Mouse (Mus musculus) neural tube, embryonic 15.5 days (tissue): ENCODE results near the gene Itpr2. TPM values are rescaled to one million over a fixed set of nuclear protein-coding genes. Genes with fewer than 3 reads are reported as not detected.

Experiments
- ATAC-seq: fragments of 200-750 bp; cut with Nextera tagmentation; 2 replicates; pipeline ENCODE4 v1.8.0; 2017; ENCODE audit warnings: mild to moderate bottlenecking, moderate TSS enrichment, moderate library complexity; ENCODE audit not compliant: low FRiP score
- H3K27ac ChIP-seq: fragments of 300-500 bp; sonication (generic); replicated peaks from 2 replicates; pipeline ENCODE4 v1.5.1; 2015; ENCODE audit warnings: mild to moderate bottlenecking, inconsistent platforms
- H3K27me3 ChIP-seq: fragments of 300-500 bp; sonication (generic); replicated peaks from 2 replicates; pipeline ENCODE4 v1.6.1; 2015; ENCODE audit warnings: inconsistent platforms
- H3K36me3 ChIP-seq: fragments of 300-500 bp; sonication (generic); 2 replicates; pipeline ENCODE4 v1.6.1; 2015; ENCODE audit warnings: inconsistent platforms
- H3K4me1 ChIP-seq: fragments of 300-500 bp; sonication (generic); 2 replicates; pipeline ENCODE4 v1.6.1; 2015; ENCODE audit warnings: inconsistent platforms
- H3K4me2 ChIP-seq: fragments of 300-500 bp; sonication (generic); 2 replicates; pipeline ENCODE4 v1.6.1; 2015; ENCODE audit warnings: inconsistent platforms, mild to moderate bottlenecking, moderate library complexity
- H3K4me3 ChIP-seq: fragments of 300-500 bp; sonication (generic); replicated peaks from 2 replicates; pipeline ENCODE4 v1.5.1; 2015; ENCODE audit warnings: mild to moderate bottlenecking, inconsistent platforms
- H3K9ac ChIP-seq: fragments of 300-500 bp; sonication (generic); replicated peaks from 2 replicates; pipeline ENCODE4 v1.6.1; 2015; ENCODE audit warnings: mild to moderate bottlenecking, inconsistent platforms
- H3K9me3 ChIP-seq: fragments of 300-500 bp; sonication (generic); replicated peaks from 2 replicates; pipeline ENCODE4 v1.6.1; 2016; ENCODE audit warnings: inconsistent platforms
- WGBS: fragments of 180-500 bp; shearing (Covaris S2); methylation state at CpG from one replicate; pipeline ENCODE4 v1.1.7; 2015; ENCODE audit warnings: mixed read lengths; 5-methylcytosine and 5-hydroxymethylcytosine counted together
- polyA plus RNA-seq: library from polyadenylated mRNA; unstranded; fragments of >200 nt; fragmentation: Nextera tagmentation; extraction: Ambion mirVana; gene quantifications from 2 replicates; pipeline ENCODE4 v1.2.1, GENCODE M21; 2015

The Itpr2 gene
- polyA plus RNA-seq, 1 experiment from 2014 or later: 9.0 TPM

GRCm38 (mm10) chr6:146434217-146434616 is 67.8 kb downstream of the Itpr2 start:
- no peak overlapping the region for H3K27ac ChIP-seq
- H3K4me2 ChIP-seq: no peak overlapping the region
- peaks cover 17% of the 10 kb centered on the region for H3K4me1 ChIP-seq
- H3K9me3 ChIP-seq: no peaks in the 10 kb centered on the region
- 97% methylated on average over 2 of the region's 2 CpGs for WGBS
- H3K4me3 ChIP-seq: no peak overlapping the region
- no peak overlapping the region for H3K9ac ChIP-seq
- H3K27me3 ChIP-seq: no peaks in the 10 kb centered on the region
- H3K36me3 ChIP-seq: no peaks in the 10 kb centered on the region
- no peak for ATAC-seq

DNA sequence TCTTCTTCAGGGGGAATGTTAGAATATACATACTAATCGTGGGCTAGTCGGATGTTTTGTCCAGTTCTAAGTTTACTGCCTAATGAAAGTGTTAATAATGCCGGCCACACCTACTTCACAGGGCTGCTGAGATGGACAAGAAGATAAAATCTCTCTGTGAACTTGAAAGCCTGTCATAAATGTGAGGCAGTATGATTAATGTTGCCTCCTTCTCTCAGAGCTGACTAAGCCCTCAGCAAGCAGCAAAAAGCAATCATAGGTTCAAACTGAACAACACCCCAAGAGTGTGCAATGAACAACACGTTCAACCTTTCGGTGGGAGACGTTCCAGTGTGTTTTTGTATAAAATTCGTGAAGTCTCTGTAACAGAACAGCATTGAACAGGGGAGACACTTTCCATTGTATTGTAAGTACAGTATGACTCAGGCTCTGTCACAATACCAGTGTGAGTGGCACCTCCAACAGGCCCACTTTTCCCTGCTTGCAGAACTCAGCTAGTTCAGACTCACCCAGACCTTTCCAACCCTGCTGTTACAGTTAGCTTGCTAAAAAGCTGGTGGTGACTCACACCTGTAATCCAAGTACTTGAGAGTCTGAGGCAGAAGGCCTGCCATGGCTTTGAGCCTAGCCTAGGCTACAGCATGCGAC is 69.7 kb downstream of the Itpr2 start:
- no peak for ATAC-seq
- no peak overlapping the region for H3K4me2 ChIP-seq
- 80% methylated on average over 8 of the region's 8 CpGs for whole genome bisulfite sequencing
- H3K4me1 ChIP-seq: peaks cover 6% of the 10 kb centered on the region
- no peaks in the 10 kb centered on the region for H3K36me3 ChIP-seq
- H3K9me3 ChIP-seq: no peaks in the 10 kb centered on the region
- no peak overlapping the region for H3K9ac ChIP-seq
- H3K4me3 ChIP-seq: no peak overlapping the region
- H3K27me3 ChIP-seq: no peaks in the 10 kb centered on the region
- H3K27ac ChIP-seq: no peak overlapping the region

DNA sequence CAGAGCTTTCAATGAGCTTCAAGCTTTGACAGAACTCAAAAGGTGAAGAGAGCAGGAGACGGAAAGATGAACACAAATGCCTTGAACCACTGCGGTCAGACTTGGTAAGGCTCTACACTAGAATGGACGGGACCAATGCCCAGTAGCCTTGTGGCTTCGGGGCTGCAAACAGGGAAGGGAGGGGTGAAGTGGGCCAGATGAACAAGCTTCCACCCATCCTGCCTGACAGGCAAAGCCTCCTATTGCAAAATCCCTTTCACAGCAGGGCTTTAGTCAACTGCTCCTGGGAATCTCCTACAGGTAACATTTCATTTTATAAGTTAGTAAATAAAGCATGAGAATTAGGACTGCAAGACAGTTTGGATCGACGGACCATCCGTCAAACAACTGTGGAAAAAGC is 70.2 kb downstream of the Itpr2 start:
- Histone ChIP-seq H3K27ac (no peak overlapping the region), H3K9me3 (no peaks in the 10 kb centered on the region), H3K4me3 (no peak overlapping the region), H3K4me2 (no peak overlapping the region), H3K9ac (no peak overlapping the region), H3K4me1 (no peaks in the 10 kb centered on the region), H3K27me3 (no peaks in the 10 kb centered on the region), H3K36me3 (no peaks in the 10 kb centered on the region)
- WGBS: 88% methylated on average over 7 of the region's 7 CpGs
- ATAC-seq: no peak

DNA sequence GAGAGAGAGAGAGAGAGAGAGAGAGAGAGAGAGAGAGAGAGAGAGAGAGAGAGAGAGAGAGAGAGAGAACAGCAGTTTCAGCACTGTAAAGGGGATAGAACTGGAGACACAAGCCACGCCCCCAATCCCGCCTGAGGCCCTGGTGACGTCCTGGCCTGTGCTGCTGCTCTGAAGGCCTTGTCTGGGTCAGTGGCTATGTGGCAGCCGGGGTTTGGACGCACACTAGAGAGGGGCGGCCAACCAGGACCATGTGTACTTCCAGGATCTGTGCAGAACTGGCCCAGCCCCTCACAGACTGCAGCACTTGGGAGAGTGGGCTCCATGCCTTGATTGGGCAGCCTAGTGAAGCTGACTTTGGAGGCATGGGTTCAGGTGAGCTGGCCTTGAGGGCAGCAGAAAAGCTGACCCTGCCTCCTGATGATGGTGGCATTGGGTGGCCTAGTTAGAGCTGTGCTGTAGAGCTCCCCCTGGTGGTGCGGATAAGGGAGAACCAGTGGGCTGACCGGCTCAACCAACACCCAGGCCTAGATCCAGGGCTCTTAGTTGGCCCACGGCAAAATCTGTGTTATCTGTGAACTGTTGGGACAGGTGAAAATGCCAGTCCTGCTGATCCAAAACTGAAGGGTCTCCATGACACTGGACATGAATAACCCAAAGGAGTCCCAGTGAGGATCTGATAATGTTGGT is 72.2 kb downstream of the Itpr2 start:
- no peak for ATAC-seq
- WGBS: 56% methylated on average over 9 of the region's 9 CpGs

DNA sequence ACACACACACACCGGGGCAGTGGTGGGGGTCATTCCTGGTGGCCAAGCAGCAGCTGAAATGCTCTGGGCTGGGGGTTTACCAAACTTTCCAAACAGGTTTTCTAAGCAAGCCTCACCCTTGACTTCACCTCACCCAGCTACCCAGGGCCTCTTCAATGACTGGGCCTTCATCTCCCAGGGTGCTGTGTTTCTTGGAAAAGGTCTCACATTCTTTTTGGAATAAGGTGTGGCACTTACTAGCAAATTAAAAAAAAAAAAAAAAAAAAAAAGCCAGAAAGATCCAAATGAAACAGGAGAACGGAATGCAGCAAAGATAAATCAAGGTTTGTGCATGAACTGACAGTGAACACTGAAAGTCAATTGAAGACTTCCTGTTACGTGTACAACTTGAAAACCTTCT is 77.2 kb downstream of the Itpr2 start:
- H3K4me2 ChIP-seq: no peak overlapping the region
- H3K4me1 ChIP-seq: no peaks in the 10 kb centered on the region
- H3K27me3 ChIP-seq: no peaks in the 10 kb centered on the region
- no peaks in the 10 kb centered on the region for H3K9me3 ChIP-seq
- no peak for ATAC-seq
- H3K36me3 ChIP-seq: no peaks in the 10 kb centered on the region
- no peak overlapping the region for H3K4me3 ChIP-seq
- H3K27ac ChIP-seq: no peak overlapping the region
- 86% methylated on average over 3 of the region's 3 CpGs for WGBS
- no peak overlapping the region for H3K9ac ChIP-seq

More for the DNA sequence above, 72.2 kb downstream of the Itpr2 start:
- Histone ChIP-seq H3K4me2 (no peak overlapping the region), H3K4me3 (no peak overlapping the region), H3K9ac (no peak overlapping the region), H3K27ac (no peak overlapping the region), H3K9me3 (no peaks in the 10 kb centered on the region), H3K36me3 (no peaks in the 10 kb centered on the region), H3K27me3 (no peaks in the 10 kb centered on the region), H3K4me1 (no peaks in the 10 kb centered on the region)

- H3K4me1 ChIP-seq: no peaks in the 10 kb centered on the region
- no peaks in the 10 kb centered on the region for H3K27me3 ChIP-seq
- H3K9me3 ChIP-seq: no peaks in the 10 kb centered on the region
These were observed 77.7 kb downstream of the Itpr2 start for GRCm38 (mm10) chr6:146424326-146424725.

GRCm38 (mm10) chr6:146420718-146421117 is 81.3 kb downstream of the Itpr2 start:
- WGBS: 63% methylated on average over 6 of the region's 6 CpGs
- Histone ChIP-seq H3K9ac (no peak overlapping the region), H3K4me2 (no peak overlapping the region), H3K36me3 (no peaks in the 10 kb centered on the region), H3K27me3 (no peaks in the 10 kb centered on the region), H3K27ac (no peak overlapping the region), H3K4me3 (no peak overlapping the region), H3K9me3 (no peaks in the 10 kb centered on the region), H3K4me1 (no peaks in the 10 kb centered on the region)
- no peak for ATAC-seq

More at GRCm38 (mm10) chr6:146424326-146424725, 77.7 kb downstream of the Itpr2 start:
- H3K9ac ChIP-seq: no peak overlapping the region
- no peak overlapping the region for H3K27ac ChIP-seq
- 70% methylated on average over 6 of the region's 6 CpGs for WGBS
- no peak for ATAC-seq
- no peaks in the 10 kb centered on the region for H3K36me3 ChIP-seq
- H3K4me2 ChIP-seq: no peak overlapping the region
- no peak overlapping the region for H3K4me3 ChIP-seq

DNA sequence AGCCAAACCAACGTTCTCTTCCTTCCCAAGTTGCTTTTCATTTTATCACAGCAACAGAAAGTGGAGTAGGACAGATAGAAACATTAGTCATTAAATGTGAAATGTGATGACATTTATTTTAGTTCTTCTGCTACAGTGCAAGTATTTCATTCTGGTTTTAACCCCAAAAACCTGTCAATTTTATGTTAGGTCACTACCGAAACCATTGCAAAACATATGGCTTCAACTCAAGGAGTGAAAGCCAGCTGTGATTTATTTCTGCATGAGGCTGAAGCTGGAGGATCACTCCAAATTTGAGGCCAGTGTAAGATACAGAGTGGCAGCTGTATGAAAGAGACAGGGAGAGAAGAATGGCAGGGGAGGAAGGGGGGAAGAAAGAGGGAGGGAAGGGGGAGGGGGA is 85.6 kb downstream of the Itpr2 start:
- no peaks in the 10 kb centered on the region for H3K36me3 ChIP-seq
- ATAC-seq: no peak
- H3K4me2 ChIP-seq: no peak overlapping the region
- no peaks in the 10 kb centered on the region for H3K4me1 ChIP-seq
- WGBS: 79% methylated on average over 2 of the region's 2 CpGs
- H3K9ac ChIP-seq: no peak overlapping the region
- H3K27ac ChIP-seq: no peak overlapping the region
- no peak overlapping the region for H3K4me3 ChIP-seq
- no peaks in the 10 kb centered on the region for H3K9me3 ChIP-seq
- no peaks in the 10 kb centered on the region for H3K27me3 ChIP-seq

DNA sequence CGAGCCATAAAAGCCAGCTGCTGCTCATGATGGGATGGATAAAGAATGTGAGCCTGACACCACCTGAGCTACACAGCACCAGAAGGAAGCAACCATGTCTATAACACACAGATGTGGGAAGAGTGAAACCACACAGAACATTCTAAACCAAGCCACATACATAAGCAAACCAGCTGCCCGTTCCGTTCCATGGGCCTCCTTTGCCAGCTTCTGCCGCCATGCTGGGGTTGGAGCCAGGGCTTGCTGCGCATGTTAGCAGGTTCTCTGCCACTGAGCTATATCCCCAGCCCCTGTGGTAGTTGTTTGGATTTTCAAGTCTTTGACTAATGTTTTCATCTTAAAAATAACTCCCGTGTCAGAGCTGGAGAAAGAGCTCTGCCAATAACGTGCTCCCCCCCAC is 87.9 kb downstream of the Itpr2 start:
- H3K9me3 ChIP-seq: no peaks in the 10 kb centered on the region
- H3K27me3 ChIP-seq: no peaks in the 10 kb centered on the region
- peaks cover 14% of the 10 kb centered on the region for H3K4me1 ChIP-seq
- H3K9ac ChIP-seq: no peak overlapping the region
- H3K4me2 ChIP-seq: no peak overlapping the region
- no peak overlapping the region for H3K27ac ChIP-seq
- no peak overlapping the region for H3K4me3 ChIP-seq
- ATAC-seq: no peak
- H3K36me3 ChIP-seq: no peaks in the 10 kb centered on the region
- 76% methylated on average over 7 of the region's 7 CpGs for WGBS

GRCm38 (mm10) chr6:146411446-146412070 is 90.5 kb downstream of the Itpr2 start:
- ATAC-seq: no peak
- no peak overlapping the region for H3K4me2 ChIP-seq
- H3K4me3 ChIP-seq: no peak overlapping the region
- H3K9ac ChIP-seq: no peak overlapping the region
- no peaks in the 10 kb centered on the region for H3K36me3 ChIP-seq
- H3K4me1 ChIP-seq: peaks cover 14% of the 10 kb centered on the region
- no peaks in the 10 kb centered on the region for H3K27me3 ChIP-seq
- 81% methylated on average over 16 of the region's 16 CpGs for WGBS
- no peaks in the 10 kb centered on the region for H3K9me3 ChIP-seq
- H3K27ac ChIP-seq: no peak overlapping the region

GRCm38 (mm10) chr6:146410427-146410810 is 91.6 kb downstream of the Itpr2 start:
- WGBS: 74% methylated on average over 6 of the region's 6 CpGs
- Histone ChIP-seq H3K4me1 (peaks cover 14% of the 10 kb centered on the region), H3K4me2 (no peak overlapping the region), H3K9ac (no peak overlapping the region), H3K9me3 (no peaks in the 10 kb centered on the region), H3K36me3 (no peaks in the 10 kb centered on the region), H3K4me3 (no peak overlapping the region), H3K27me3 (no peaks in the 10 kb centered on the region), H3K27ac (peak overlapping the region; percentile 75; the same call in 1 of the 2 replicates)
- no peak for ATAC-seq
